Mouse (Mus musculus) embryonic stem cell, embryonic (primary cell): ENCODE results near the gene Vmn2r-ps130.
"Not testable (repeated sequence)": the region's sequence is repeated elsewhere in the genome, so short reads cannot be mapped to it uniquely, and the experiment has no call there.

Experiments
- CTCF ChIA-PET, 4 experiments: fragments of 300-600 bp in 2 of 4; fragments of 350-600 bp in 2 of 4; sonication (Branson Sonifier 250); formaldehyde crosslinking; loops; one replicate each; lab custom pipeline; 2022; ENCODE audit warnings: inconsistent platforms in 2 of 4; lab: Charles Lee
- POLR2A ChIA-PET, 4 experiments: fragments of 300-600 bp in 2 of 4; fragments of 350-600 bp in 2 of 4; sonication (Branson Sonifier 250); formaldehyde crosslinking; loops; one replicate each; lab custom pipeline; 2022; ENCODE audit warnings: antibody characterized with exemption in 4 of 4, inconsistent platforms in 1 of 4; lab: Charles Lee

Gene Vmn2r-ps130

DNA sequence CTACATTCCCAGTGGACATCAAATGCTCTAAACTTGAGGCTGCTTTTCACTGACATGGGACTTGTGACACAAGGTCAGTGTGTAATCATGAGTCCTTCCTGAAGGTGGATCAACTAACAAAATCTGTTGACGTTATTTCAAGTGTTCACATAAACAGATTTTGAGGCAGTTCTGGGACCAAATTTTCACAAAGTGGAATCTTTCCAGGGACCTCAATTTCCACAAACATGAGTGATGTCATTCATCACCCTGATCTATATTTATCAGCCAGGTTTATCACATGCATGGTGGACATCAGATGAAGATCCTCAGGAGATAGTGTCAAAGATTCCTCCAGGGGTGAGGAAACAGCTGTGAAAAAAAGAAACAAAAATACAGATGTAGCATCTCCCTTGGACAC is at the start of gene Vmn2r-ps130:
TSS of gene Vmn2r-ps130 (plus strand) at position 301 of the 400 bp plus-strand sequence.
- POLR2A ChIA-PET, CTCF ChIA-PET: not testable (repeated sequence)
